Mouse (Mus musculus) embryonic facial prominence, embryonic 11.5 days (tissue): Measurements from ENCODE around the gene Smyd2. TPM values are rescaled to one million over a fixed set of nuclear protein-coding genes. Genes with fewer than 3 reads are reported as not detected.

ENCODE experiments used
- ATAC-seq: fragments of 200-750 bp; cut with Nextera tagmentation; replicated peaks from 2 replicates; pipeline ENCODE4 v1.8.0; 2017; ENCODE audit warnings: low read depth; ENCODE audit not compliant: insufficient number of reproducible peaks, low FRiP score, low TSS enrichment
- DNase-seq: peaks from one replicate; pipeline ENCODE4 v3.0.0-alpha.2; 2015; ENCODE audit warnings: low spot score
- H3K27ac ChIP-seq: fragments of 300-500 bp; sonication (generic); replicated peaks from 2 replicates; pipeline ENCODE4 v1.5.1; 2014; ENCODE audit warnings: mild to moderate bottlenecking, low read depth, low read length, control low read depth
- H3K27me3 ChIP-seq: fragments of 300-500 bp; sonication (generic); 2 replicates; pipeline ENCODE4 v1.6.1; 2014; ENCODE audit warnings: mild to moderate bottlenecking, low read length, moderate library complexity, mixed read lengths; ENCODE audit not compliant: control insufficient read depth, insufficient read depth
- H3K36me3 ChIP-seq: fragments of 300-500 bp; sonication (generic); replicated peaks from 2 replicates; pipeline ENCODE4 v1.6.1; 2014; ENCODE audit warnings: low read depth, mild to moderate bottlenecking, low read length, moderate library complexity, mixed read lengths; ENCODE audit not compliant: control insufficient read depth, insufficient read depth
- H3K4me1 ChIP-seq: fragments of 300-500 bp; sonication (generic); 2 replicates; pipeline ENCODE4 v1.6.1; 2014; ENCODE audit warnings: low read length, mixed read lengths; ENCODE audit not compliant: control insufficient read depth, insufficient read depth
- H3K4me2 ChIP-seq: fragments of 300-500 bp; sonication (generic); 2 replicates; pipeline ENCODE4 v1.6.1; 2014; ENCODE audit warnings: low read depth, mild to moderate bottlenecking, control low read depth, low read length, moderate library complexity
- H3K4me3 ChIP-seq: fragments of 300-500 bp; sonication (generic); 2 replicates; pipeline ENCODE4 v1.5.1; 2014; ENCODE audit warnings: low read depth, low read length, control low read depth
- H3K9ac ChIP-seq: fragments of 300-500 bp; sonication (generic); replicated peaks from 2 replicates; pipeline ENCODE4 v1.6.1; 2014; ENCODE audit warnings: mild to moderate bottlenecking, control low read depth, low read length
- H3K9me3 ChIP-seq: fragments of 300-500 bp; sonication (generic); replicated peaks from 2 replicates; pipeline ENCODE4 v1.6.1; 2016; ENCODE audit warnings: mild to moderate bottlenecking, low read length, inconsistent platforms, mixed read lengths; ENCODE audit not compliant: control insufficient read depth
- WGBS: fragments of 180-500 bp; shearing (Covaris S2); extraction: QIAGEN DNeasy Blood & Tissue Kit; methylation state at CpG from one replicate; pipeline ENCODE4 v1.1.7; 2014; 5-methylcytosine and 5-hydroxymethylcytosine counted together
- polyA plus RNA-seq: library from polyadenylated mRNA; unstranded; fragments of >200 nt; fragmentation: Nextera tagmentation; extraction: Ambion mirVana; gene quantifications from 2 replicates; pipeline ENCODE4 v1.2.1, GENCODE M21; 2014

Smyd2 gene
- polyA plus RNA-seq, 1 experiment from 2014 or later = 88.8 TPM

- Histone ChIP-seq H3K9me3 (no peaks in the 10 kb centered on the region), H3K4me3 (no peak overlapping the region), H3K4me1 (no peaks in the 10 kb centered on the region), H3K9ac (no peak overlapping the region), H3K4me2 (no peak overlapping the region), H3K27me3 (no peaks in the 10 kb centered on the region), H3K36me3 (no peaks in the 10 kb centered on the region), H3K27ac (no peak overlapping the region)
- DNase-seq = no peak
- 78% methylated on average over 8 of the region's 8 CpGs for WGBS
- no peak for ATAC-seq
Observed at GRCm38 (mm10) chr1:189870539-189870938, 51.6 kb downstream of the Smyd2 start.

GRCm38 (mm10) chr1:189869651-189870270, 52.4 kb downstream of the Smyd2 start:
- 93% methylated on average over 18 of the region's 18 CpGs for WGBS

GRCm38 (mm10) chr1:189868036-189868435, 54.1 kb downstream of the Smyd2 start:
- H3K9ac ChIP-seq = no peak overlapping the region
- H3K9me3 ChIP-seq = no peaks in the 10 kb centered on the region
- ATAC-seq (no peak), DNase-seq (no peak)
- H3K4me1 ChIP-seq = no peaks in the 10 kb centered on the region
- no peaks in the 10 kb centered on the region for H3K36me3 ChIP-seq
- H3K27me3 ChIP-seq = no peaks in the 10 kb centered on the region
- no peak overlapping the region for H3K4me2 ChIP-seq
- WGBS = 87% methylated on average over 10 of the region's 10 CpGs
- no peak overlapping the region for H3K4me3 ChIP-seq
- H3K27ac ChIP-seq = no peak overlapping the region

More at GRCm38 (mm10) chr1:189869651-189870270, 52.4 kb downstream of the Smyd2 start:
- ATAC-seq = no peak
- Histone ChIP-seq H3K36me3 (no peaks in the 10 kb centered on the region), H3K4me1 (no peaks in the 10 kb centered on the region), H3K27ac (no peak overlapping the region), H3K27me3 (no peaks in the 10 kb centered on the region), H3K9ac (no peak overlapping the region), H3K9me3 (no peaks in the 10 kb centered on the region), H3K4me3 (no peak overlapping the region), H3K4me2 (no peak overlapping the region)
- no peak for DNase-seq

- ATAC-seq = no peak
- Histone ChIP-seq H3K4me2 (no peak overlapping the region), H3K36me3 (no peaks in the 10 kb centered on the region)
Observed at GRCm38 (mm10) chr1:189867497-189867896, 54.7 kb downstream of the Smyd2 start.

GRCm38 (mm10) chr1:189867034-189867433, 55.1 kb downstream of the Smyd2 start:
- Histone ChIP-seq H3K27me3 (no peaks in the 10 kb centered on the region), H3K27ac (no peak overlapping the region), H3K4me1 (no peaks in the 10 kb centered on the region), H3K4me2 (no peak overlapping the region), H3K36me3 (no peaks in the 10 kb centered on the region), H3K9ac (no peak overlapping the region), H3K9me3 (no peaks in the 10 kb centered on the region), H3K4me3 (no peak overlapping the region)
- DNase-seq (no peak), ATAC-seq (no peak)
- 72% methylated on average over 5 of the region's 5 CpGs for WGBS

More at GRCm38 (mm10) chr1:189867497-189867896, 54.7 kb downstream of the Smyd2 start:
- DNase-seq = no peak
- H3K9me3 ChIP-seq = no peaks in the 10 kb centered on the region
- H3K9ac ChIP-seq = no peak overlapping the region
- no peak overlapping the region for H3K4me3 ChIP-seq
- H3K4me1 ChIP-seq = no peaks in the 10 kb centered on the region
- H3K27ac ChIP-seq = no peak overlapping the region
- 70% methylated on average over 9 of the region's 9 CpGs for WGBS
- no peaks in the 10 kb centered on the region for H3K27me3 ChIP-seq

GRCm38 (mm10) chr1:189866621-189867020, 55.5 kb downstream of the Smyd2 start:
- ATAC-seq (no peak), DNase-seq (no peak)
- WGBS = 84% methylated on average over 6 of the region's 6 CpGs
- Histone ChIP-seq H3K9me3 (no peaks in the 10 kb centered on the region), H3K4me2 (no peak overlapping the region), H3K36me3 (no peaks in the 10 kb centered on the region), H3K4me1 (no peaks in the 10 kb centered on the region), H3K9ac (no peak overlapping the region), H3K4me3 (no peak overlapping the region), H3K27ac (no peak overlapping the region), H3K27me3 (no peaks in the 10 kb centered on the region)

GRCm38 (mm10) chr1:189864846-189865560, 57.2 kb downstream of the Smyd2 start:
- Histone ChIP-seq H3K27ac (no peak overlapping the region), H3K9ac (no peak overlapping the region), H3K4me3 (no peak overlapping the region), H3K4me2 (no peak overlapping the region), H3K36me3 (no peaks in the 10 kb centered on the region), H3K4me1 (no peaks in the 10 kb centered on the region), H3K9me3 (no peaks in the 10 kb centered on the region), H3K27me3 (no peaks in the 10 kb centered on the region)
- ATAC-seq (no peak), DNase-seq (no peak)
- WGBS = 88% methylated on average over 15 of the region's 15 CpGs

- no peaks in the 10 kb centered on the region for H3K9me3 ChIP-seq
- H3K36me3 ChIP-seq = no peaks in the 10 kb centered on the region
- WGBS = 75% methylated on average over 9 of the region's 9 CpGs
- no peak for DNase-seq
- ATAC-seq = no peak
- H3K4me1 ChIP-seq = no peaks in the 10 kb centered on the region
- no peak overlapping the region for H3K4me3 ChIP-seq
- H3K27ac ChIP-seq = no peak overlapping the region
- no peak overlapping the region for H3K4me2 ChIP-seq
- no peaks in the 10 kb centered on the region for H3K27me3 ChIP-seq
- no peak overlapping the region for H3K9ac ChIP-seq
Observed at GRCm38 (mm10) chr1:189864301-189864700, 57.9 kb downstream of the Smyd2 start.
